ENCODE assay signal across 9 mouse cellular contexts in the genomic region with DNA sequence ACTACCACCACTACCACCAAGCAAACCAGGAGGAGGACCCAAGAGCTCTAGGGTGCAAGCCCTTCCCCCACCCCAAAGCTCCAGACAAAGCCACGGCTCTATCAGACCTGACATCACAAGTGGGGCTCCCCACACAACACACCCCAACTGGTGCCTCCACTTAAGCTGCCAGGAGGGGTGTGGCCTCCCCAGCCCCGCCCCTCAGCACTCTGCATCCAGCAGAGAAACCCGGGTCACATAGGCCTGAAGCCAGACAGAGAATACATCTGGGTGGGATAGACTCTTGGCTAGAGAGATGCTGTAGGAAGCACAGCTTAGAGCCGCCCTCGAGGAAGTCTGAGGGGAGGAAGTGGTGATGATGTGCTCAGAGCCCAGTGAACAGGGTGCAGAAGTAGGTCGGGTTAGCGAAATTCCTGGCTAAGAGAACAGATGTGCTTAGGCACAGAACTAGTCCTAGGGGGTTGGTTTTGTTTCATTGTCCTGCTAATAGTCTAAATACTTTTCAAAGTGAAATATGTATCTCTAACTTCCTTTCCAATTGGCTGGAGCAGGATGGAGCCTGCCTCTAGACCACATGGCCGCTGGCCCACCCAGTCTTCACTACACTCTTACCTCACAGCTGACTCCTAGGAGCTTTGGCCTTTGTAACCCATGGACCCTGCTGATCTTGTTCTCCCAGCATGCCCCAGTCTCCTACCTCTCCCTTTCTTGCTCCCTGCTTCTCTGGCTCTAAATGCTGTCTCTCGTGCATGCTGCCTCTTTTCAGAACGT. TPM values are rescaled to one million over a fixed set of nuclear protein-coding genes. Genes with fewer than 3 reads are reported as not detected.
DNase-seq lines count a peak whose midpoint lies in the region; ATAC-seq lines count a peak whose summit lies in the region.
"Had no signal": no experiment of that assay in that cellular context is flagged by ENCODE, and none has a peak within 500 bp of the region (broad histone marks: within the 10 kb centered on the region; RNA-seq: fewer than 3 reads in every experiment).

No protein-coding gene starts in this region.

- H3K4me3 ChIP-seq in brown adipose tissue, adult 24 weeks (ENCODE audit: insufficient read depth, low read depth, low read length): no peak overlapping the region

- peak; percentile 56 to 71 for DNase-seq in lung, adult 18-20 months
- no peak for DNase-seq in lung, postnatal 25 days (ENCODE audit: low spot score)
- no peak for DNase-seq in ovary, postnatal 14 days (ENCODE audit: low spot score)
- DNase-seq in embryo, embryonic 11 days: no peak
- DNase-seq in urinary bladder, adult 18-20 months (ENCODE audit: low spot score in 2 of 2): no peak

- peak overlapping the region; percentile 39 for H3K27ac ChIP-seq in brown adipose tissue, adult 24 weeks (replicated peaks; ENCODE audit: low read depth, low read length)

- ATAC-seq in inflammation-experienced regulatory T-cells, adult 6 months: peak; percentile 66
- peak; percentile 83 for ATAC-seq in megakaryocyte progenitor cell, adult 5-6 weeks (replicated peaks; ENCODE audit: poor library complexity)

- H3K4me1 ChIP-seq in brown adipose tissue, adult 24 weeks (ENCODE audit: control insufficient read depth, insufficient read depth, insufficient read length, low read length): peaks cover 7% of the 10 kb centered on the region

RNA-seq across cellular contexts. Expression of a gene that starts 0.8 kb away (rescaled TPM):
- polyA plus RNA-seq in brown adipose tissue, adult 24 weeks (2012; ENCODE audit: insufficient read depth, insufficient read length, missing spikeins): not detected in 2 replicates
- polyA plus RNA-seq in inflammation-experienced regulatory T-cells, adult 6 months (2017; shearing (Covaris generic)): 1 to 10 TPM; 1.5 to 5.7 (median 2.6) TPM
- not detected in 2 replicates for total RNA-seq in megakaryocyte progenitor cell, adult 5-6 weeks (2015)
- 0.14 TPM in 1 of 2 replicates, not detected in the other for total RNA-seq in megakaryocyte progenitor cell, adult 5-6 weeks (2017)
- polyA plus RNA-seq: neural tube, embryonic 11.5 days had no signal

RNA-seq across cellular contexts. Expression of a gene that starts 16.3 kb away (rescaled TPM):
- 19.6 and 26.2 TPM in 2 replicates for polyA plus RNA-seq in brown adipose tissue, adult 24 weeks (2012; ENCODE audit: insufficient read depth, insufficient read length, missing spikeins)
- 10 to 100 TPM; 14.8 to 26.0 (median 21.1) TPM for polyA plus RNA-seq in inflammation-experienced regulatory T-cells, adult 6 months (2017; shearing (Covaris generic))
- total RNA-seq in megakaryocyte progenitor cell, adult 5-6 weeks (2015): 21.6 and 24.5 TPM in 2 replicates
- 15.6 and 15.7 TPM in 2 replicates for total RNA-seq in megakaryocyte progenitor cell, adult 5-6 weeks (2017)

RNA-seq across cellular contexts. Expression of a gene that starts 16.4 kb away (rescaled TPM):
- polyA plus RNA-seq in brown adipose tissue, adult 24 weeks (2012; ENCODE audit: insufficient read depth, insufficient read length, missing spikeins): 14.9 and 24.5 TPM in 2 replicates
- 1 to 10 TPM; 6.6 to 8.7 (median 7.8) TPM for polyA plus RNA-seq in inflammation-experienced regulatory T-cells, adult 6 months (2017; shearing (Covaris generic))
- 13.0 and 16.1 TPM in 2 replicates for total RNA-seq in megakaryocyte progenitor cell, adult 5-6 weeks (2015)
- 19.2 and 22.9 TPM in 2 replicates for total RNA-seq in megakaryocyte progenitor cell, adult 5-6 weeks (2017)

RNA-seq across cellular contexts. Expression of a gene that starts 21.1 kb away (rescaled TPM):
- polyA plus RNA-seq in brown adipose tissue, adult 24 weeks (2012; ENCODE audit: insufficient read depth, insufficient read length, missing spikeins): 45.3 and 47.1 TPM in 2 replicates
- polyA plus RNA-seq in inflammation-experienced regulatory T-cells, adult 6 months (2017; shearing (Covaris generic)): 10 to 100 TPM; 12.5 to 43.4 (median 19.4) TPM
- 7.9 and 8.1 TPM in 2 replicates for total RNA-seq in megakaryocyte progenitor cell, adult 5-6 weeks (2015)
- total RNA-seq in megakaryocyte progenitor cell, adult 5-6 weeks (2017): 27.2 and 30.3 TPM in 2 replicates

RNA-seq across cellular contexts. Expression of a gene that starts 24.5 kb away (rescaled TPM):
- polyA plus RNA-seq in brown adipose tissue, adult 24 weeks (2012; ENCODE audit: insufficient read depth, insufficient read length, missing spikeins): 55.7 and 58.4 TPM in 2 replicates
- polyA plus RNA-seq in inflammation-experienced regulatory T-cells, adult 6 months (2017; shearing (Covaris generic)): 10 to 100 TPM; 13.0 to 57.6 (median 36.1) TPM
- total RNA-seq in megakaryocyte progenitor cell, adult 5-6 weeks (2015): 40.5 and 42.3 TPM in 2 replicates
- 20.3 and 22.9 TPM in 2 replicates for total RNA-seq in megakaryocyte progenitor cell, adult 5-6 weeks (2017)

Comparison
In these comparisons a context has a peak if more than half of its experiments do, and no peak if none do; other contexts are left out.
1. DNase-seq: peak in lung, adult 18-20 months (2 of 2); none in lung, postnatal 25 days (single experiment), ovary, postnatal 14 days (single experiment), embryo, embryonic 11 days (single experiment) and urinary bladder, adult 18-20 months (0 of 2).